Mouse (Mus musculus) heart, postnatal 14 days (tissue): ENCODE data around the gene Brpf1. TPM values are rescaled to one million over a fixed set of nuclear protein-coding genes. Genes with fewer than 3 reads are reported as not detected.
A peak's percentile ranks its signal among the peaks of the same experiment; 100 is the strongest.
"Not testable (repeated sequence)": the region's sequence is repeated elsewhere in the genome, so short reads cannot be mapped to it uniquely, and the experiment has no call there.

ENCODE experiments used
- DNase-seq, 2 experiments: peaks; one replicate each; pipeline ENCODE4 v3.0.0; 2021 to 2022
- intact Hi-C: fragments of 180-260 bp; cut with DNase I; formaldehyde crosslinking; loops from one replicate; pipeline ENCODE4 v1.15.1; 2025
- total RNA-seq, 2 experiments: library from RNA; stranded (reverse); gene quantifications; 2 replicates each; pipeline ENCODE4 v1.2.3; 2021

Gene Brpf1
- total RNA-seq, 2 experiments from 2014 or later, result 18.0 to 18.1 TPM

GRCm38 (mm10) chr6:113302258-113302657, 4.7 kb upstream of the Brpf1 start:
- intact Hi-C loops, result loop anchor here (2.0 to 5.0 kb wide), 3 partner anchors 65 to 265 kb away; partner anchors contain the start of gene Mtmr14
- DNase-seq, result peak in 1 of 2 experiments; percentile 23

GRCm38 (mm10) chr6:113306322-113306985, 483 bp upstream of the Brpf1 start:
- intact Hi-C loops, result no loop called here

GRCm38 (mm10) chr6:113307481-113308121, 664 bp downstream of the Brpf1 start:
- DNase-seq, result peak; percentile 40 to 48
- intact Hi-C loops, result loop anchor here (2.0 kb wide), 1 partner anchor 19 kb away; the partner anchor contains the start of gene Ogg1

More at GRCm38 (mm10) chr6:113306322-113306985, 483 bp upstream of the Brpf1 start:
- peak; percentile 99 to 100 for DNase-seq

- intact Hi-C loops, result loop anchor here (2.0 kb wide), 1 partner anchor 19 kb away; the partner anchor contains the start of gene Ogg1
- DNase-seq, result peak in 1 of 2 experiments; percentile 21
Measured at GRCm38 (mm10) chr6:113308141-113308540, 1.2 kb downstream of the Brpf1 start.

- intact Hi-C loops, result no loop called here
- no peak for DNase-seq
Measured at GRCm38 (mm10) chr6:113315972-113316371, 9.0 kb downstream of the Brpf1 start.

GRCm38 (mm10) chr6:113326533-113327315, 19.8 kb downstream of the Brpf1 start, which contains the start of gene Ogg1:
TSS of gene Ogg1 (plus strand) at chr6:113326972.
- intact Hi-C loops, result loop anchor here (2.0 to 10.0 kb wide), 2 partner anchors 18 to 48 kb away; partner anchors contain the start of genes Arpc4 and Tada3
- peak; percentile 96 to 97 for DNase-seq

- intact Hi-C loops, result loop anchor here (10.0 kb wide), 1 partner anchor 45 kb away; the partner anchor contains the start of genes Arpc4 and Tada3
- DNase-seq, result no peak
Measured at GRCm38 (mm10) chr6:113329396-113329795, 22.5 kb downstream of the Brpf1 start.

- intact Hi-C loops, result loop anchor here (5.0 kb wide), 1 partner anchor 137 kb away; no protein-coding TSS in a partner anchor
- DNase-seq, result no peak
Measured at GRCm38 (mm10) chr6:113330547-113330946, 23.6 kb downstream of the Brpf1 start.

- DNase-seq, result no peak
Measured at GRCm38 (mm10) chr6:113331721-113332120, 24.8 kb downstream of the Brpf1 start.

GRCm38 (mm10) chr6:113332734-113333133, 25.8 kb downstream of the Brpf1 start:
- intact Hi-C loops, result loop anchor here (5.0 kb wide), 1 partner anchor 135 kb away; no protein-coding TSS in a partner anchor
- not testable (repeated sequence) for DNase-seq

More at GRCm38 (mm10) chr6:113331721-113332120, 24.8 kb downstream of the Brpf1 start:
- intact Hi-C loops, result loop anchor here (5.0 kb wide), 1 partner anchor 136 kb away; no protein-coding TSS in a partner anchor

- peak; percentile 62 to 69 for DNase-seq
- intact Hi-C loops, result loop anchor here (5.0 kb wide), 1 partner anchor 134 kb away; no protein-coding TSS in a partner anchor
Measured at GRCm38 (mm10) chr6:113333137-113333950, 26.4 kb downstream of the Brpf1 start.

- intact Hi-C loops, result loop anchor here (5.0 kb wide), 1 partner anchor 133 kb away; no protein-coding TSS in a partner anchor
- no peak for DNase-seq
Measured at GRCm38 (mm10) chr6:113334216-113334615, 27.3 kb downstream of the Brpf1 start.

GRCm38 (mm10) chr6:113336852-113337620, 30.1 kb downstream of the Brpf1 start:
- intact Hi-C loops, result no loop called here
- DNase-seq, result peak; percentile 48 to 57

- no peak for DNase-seq
- intact Hi-C loops, result loop anchor here (5.0 kb wide), 1 partner anchor 36 kb away; the partner anchor contains the start of genes Arpc4 and Tada3
Measured at GRCm38 (mm10) chr6:113341574-113341973, 34.6 kb downstream of the Brpf1 start.

- intact Hi-C loops, result loop anchor here (5.0 kb wide), 1 partner anchor 35 kb away; the partner anchor contains the start of genes Arpc4 and Tada3
- DNase-seq, result no peak
Measured at GRCm38 (mm10) chr6:113342297-113342696, 35.4 kb downstream of the Brpf1 start.

GRCm38 (mm10) chr6:113343177-113344092, 36.5 kb downstream of the Brpf1 start, which contains the start of gene Camk1:
TSS of gene Camk1 (minus strand) at chr6:113343984.
- intact Hi-C loops, result loop anchor here (5.0 kb wide), 1 partner anchor 34 kb away; the partner anchor contains the start of genes Arpc4 and Tada3
- DNase-seq, result peak; percentile 87 to 88

- peak; percentile 83 to 84 for DNase-seq
- intact Hi-C loops, result loop anchor here (5.0 kb wide), 1 partner anchor 33 kb away; the partner anchor contains the start of genes Arpc4 and Tada3
Measured at GRCm38 (mm10) chr6:113344321-113344720, 37.4 kb downstream of the Brpf1 start.
